Mouse (Mus musculus): Measurements from ENCODE around the gene Trim26. TPM values are rescaled to one million over a fixed set of nuclear protein-coding genes. Genes with fewer than 3 reads are reported as not detected.
"Not testable (repeated sequence)": the region's sequence is repeated elsewhere in the genome, so short reads cannot be mapped to it uniquely, and the experiment has no call there.

Trim26 gene
- polyA plus RNA-seq, 1 experiment from 2014 or later = 48.9 TPM

GRCm38 (mm10) chr17:36890073-36890903 is 53.4 kb downstream of the Trim26 start, which contains the start of gene Trim40:
TSS of gene Trim40 (minus strand) at chr17:36890123.
- ATAC-seq (ENCODE audit: low FRiP score, low read depth) = no peak
- 92% methylated on average over 5 of the region's 5 CpGs for WGBS
- no peaks in the 10 kb centered on the region for H3K9me3 ChIP-seq

GRCm38 (mm10) chr17:36891496-36891895 is 54.6 kb downstream of the Trim26 start:
- not testable (repeated sequence) for H3K9me3 ChIP-seq; H3K36me3 ChIP-seq; H3K4me3 ChIP-seq; H3K27ac ChIP-seq (replicated peaks); H3K27me3 ChIP-seq; ATAC-seq (ENCODE audit: low FRiP score, low read depth); H3K9ac ChIP-seq (replicated peaks); H3K4me1 ChIP-seq; H3K4me2 ChIP-seq (replicated peaks)
- WGBS = 92% methylated on average over 1 of the region's 1 CpGs

More at GRCm38 (mm10) chr17:36890073-36890903, 53.4 kb downstream of the Trim26 start, which contains the start of gene Trim40:
- Histone ChIP-seq H3K27ac (replicated peaks) (no peak within 1 kb of the TSS), H3K27me3 (no peaks in the 10 kb centered on the region), H3K4me1 (no peaks in the 10 kb centered on the region), H3K9ac (replicated peaks) (no peak within 1 kb of the TSS), H3K4me2 (replicated peaks) (no peak within 1 kb of the TSS), H3K4me3 (no peak within 1 kb of the TSS), H3K36me3 (no peaks in the 10 kb centered on the region)

GRCm38 (mm10) chr17:36892362-36892761 is 55.4 kb downstream of the Trim26 start:
- WGBS = 13% methylated on average over 2 of the region's 2 CpGs
- Histone ChIP-seq H3K4me3 (no peak overlapping the region), H3K36me3 (no peaks in the 10 kb centered on the region), H3K4me2 (replicated peaks) (no peak overlapping the region), H3K27me3 (no peaks in the 10 kb centered on the region), H3K9ac (replicated peaks) (no peak overlapping the region), H3K9me3 (no peaks in the 10 kb centered on the region), H3K27ac (replicated peaks) (no peak overlapping the region), H3K4me1 (no peaks in the 10 kb centered on the region)
- peak; percentile 47; the same call in 1 of the 2 replicates for ATAC-seq (ENCODE audit: low FRiP score, low read depth)

- WGBS = 80% methylated on average over 5 of the region's 5 CpGs
- Histone ChIP-seq H3K27me3 (no peaks in the 10 kb centered on the region), H3K9me3 (no peaks in the 10 kb centered on the region), H3K9ac (replicated peaks) (no peak overlapping the region), H3K4me2 (replicated peaks) (no peak overlapping the region), H3K27ac (replicated peaks) (no peak overlapping the region), H3K4me3 (no peak overlapping the region), H3K4me1 (no peaks in the 10 kb centered on the region), H3K36me3 (no peaks in the 10 kb centered on the region)
- no peak for ATAC-seq (ENCODE audit: low FRiP score, low read depth)
These were observed 56.5 kb downstream of the Trim26 start for GRCm38 (mm10) chr17:36893387-36893786.

- 100% methylated on average over 1 of the region's 1 CpGs for WGBS
These were observed 59.6 kb downstream of the Trim26 start for GRCm38 (mm10) chr17:36896583-36896982.

GRCm38 (mm10) chr17:36897065-36897464 is 60.1 kb downstream of the Trim26 start:
- Histone ChIP-seq H3K4me2 (replicated peaks) (no peak overlapping the region), H3K9ac (replicated peaks) (no peak overlapping the region), H3K27me3 (no peaks in the 10 kb centered on the region), H3K9me3 (no peaks in the 10 kb centered on the region), H3K36me3 (no peaks in the 10 kb centered on the region), H3K27ac (replicated peaks) (no peak overlapping the region), H3K4me3 (no peak overlapping the region), H3K4me1 (no peaks in the 10 kb centered on the region)
- no peak for ATAC-seq (ENCODE audit: low FRiP score, low read depth)

More at GRCm38 (mm10) chr17:36896583-36896982, 59.6 kb downstream of the Trim26 start:
- no peak for ATAC-seq (ENCODE audit: low FRiP score, low read depth)
- no peak overlapping the region for H3K4me2 ChIP-seq (replicated peaks)
- no peaks in the 10 kb centered on the region for H3K27me3 ChIP-seq
- H3K36me3 ChIP-seq = no peaks in the 10 kb centered on the region
- no peaks in the 10 kb centered on the region for H3K9me3 ChIP-seq
- H3K4me3 ChIP-seq = no peak overlapping the region
- H3K4me1 ChIP-seq = no peaks in the 10 kb centered on the region
- H3K27ac ChIP-seq (replicated peaks) = no peak overlapping the region
- H3K9ac ChIP-seq (replicated peaks) = no peak overlapping the region

- Histone ChIP-seq H3K36me3 (no peaks in the 10 kb centered on the region), H3K27ac (replicated peaks) (no peak within 1 kb of the TSS), H3K4me3 (no peak within 1 kb of the TSS), H3K9ac (replicated peaks) (no peak within 1 kb of the TSS), H3K4me2 (replicated peaks) (no peak within 1 kb of the TSS), H3K4me1 (no peaks in the 10 kb centered on the region), H3K27me3 (no peaks in the 10 kb centered on the region), H3K9me3 (no peaks in the 10 kb centered on the region)
- no peak for ATAC-seq (ENCODE audit: low FRiP score, low read depth)
- 73% methylated on average over 6 of the region's 6 CpGs for WGBS
These were observed 60.7 kb downstream of the Trim26 start, which contains the start of gene Trim31 for GRCm38 (mm10) chr17:36897552-36898205. TSS of gene Trim31 (plus strand) at chr17:36898118.

- no peak for ATAC-seq (ENCODE audit: low FRiP score, low read depth)
- Histone ChIP-seq H3K4me1 (no peaks in the 10 kb centered on the region), H3K27me3 (no peaks in the 10 kb centered on the region), H3K9me3 (no peaks in the 10 kb centered on the region), H3K36me3 (no peaks in the 10 kb centered on the region), H3K27ac (replicated peaks) (no peak overlapping the region), H3K4me2 (replicated peaks) (no peak overlapping the region), H3K9ac (replicated peaks) (no peak overlapping the region), H3K4me3 (no peak overlapping the region)
- WGBS = 82% methylated on average over 4 of the region's 4 CpGs
These were observed 62.4 kb downstream of the Trim26 start for GRCm38 (mm10) chr17:36899376-36899775.

- no peak for ATAC-seq (ENCODE audit: low FRiP score, low read depth)
- H3K4me2 ChIP-seq (replicated peaks) = no peak overlapping the region
- 85% methylated on average over 5 of the region's 5 CpGs for WGBS
- no peak overlapping the region for H3K9ac ChIP-seq (replicated peaks)
- H3K36me3 ChIP-seq = no peaks in the 10 kb centered on the region
- H3K4me1 ChIP-seq = no peaks in the 10 kb centered on the region
- H3K27me3 ChIP-seq = no peaks in the 10 kb centered on the region
- H3K27ac ChIP-seq (replicated peaks) = no peak overlapping the region
- H3K4me3 ChIP-seq = no peak overlapping the region
- H3K9me3 ChIP-seq = no peaks in the 10 kb centered on the region
These were observed 63.1 kb downstream of the Trim26 start for GRCm38 (mm10) chr17:36900001-36900400.

- ATAC-seq (ENCODE audit: low FRiP score, low read depth) = no peak
- Histone ChIP-seq H3K36me3 (no peaks in the 10 kb centered on the region), H3K27me3 (no peaks in the 10 kb centered on the region), H3K4me1 (no peaks in the 10 kb centered on the region), H3K4me3 (no peak overlapping the region), H3K27ac (replicated peaks) (no peak overlapping the region), H3K9ac (replicated peaks) (no peak overlapping the region), H3K4me2 (replicated peaks) (no peak overlapping the region), H3K9me3 (no peaks in the 10 kb centered on the region)
- 38% methylated on average over 1 of the region's 1 CpGs for WGBS
These were observed 63.8 kb downstream of the Trim26 start for GRCm38 (mm10) chr17:36900691-36901090.

GRCm38 (mm10) chr17:36903651-36904050 is 66.7 kb downstream of the Trim26 start:
- Histone ChIP-seq H3K4me2 (replicated peaks) (no peak overlapping the region), H3K27me3 (no peaks in the 10 kb centered on the region), H3K4me3 (no peak overlapping the region), H3K9ac (replicated peaks) (no peak overlapping the region), H3K9me3 (no peaks in the 10 kb centered on the region), H3K27ac (replicated peaks) (no peak overlapping the region), H3K4me1 (no peaks in the 10 kb centered on the region), H3K36me3 (no peaks in the 10 kb centered on the region)
- 78% methylated on average over 3 of the region's 3 CpGs for WGBS
- ATAC-seq (ENCODE audit: low FRiP score, low read depth) = no peak

GRCm38 (mm10) chr17:36908235-36908634 is 71.3 kb downstream of the Trim26 start:
- Histone ChIP-seq H3K27ac (replicated peaks) (no peak overlapping the region), H3K4me3 (no peak overlapping the region), H3K4me2 (replicated peaks) (no peak overlapping the region), H3K9ac (replicated peaks) (no peak overlapping the region), H3K27me3 (no peaks in the 10 kb centered on the region), H3K9me3 (no peaks in the 10 kb centered on the region), H3K4me1 (no peaks in the 10 kb centered on the region), H3K36me3 (no peaks in the 10 kb centered on the region)
- no peak for ATAC-seq (ENCODE audit: low FRiP score, low read depth)
- 52% methylated on average over 1 of the region's 1 CpGs for WGBS

Measured in midbrain, embryonic 12.5 days (tissue).